Mouse (Mus musculus) lung, postnatal 0 days (tissue): ENCODE measurements around the gene Cdk18.

Experiments used
- CTCF ChIP-seq: IDR thresholded peaks from 2 replicates; pipeline ENCODE4 v1.5.1; 2016; ENCODE audit warnings: antibody characterized with exemption, mild to moderate bottlenecking
- EP300 ChIP-seq: IDR thresholded peaks from 2 replicates; pipeline ENCODE4 v1.6.1; 2016; ENCODE audit warnings: antibody characterized with exemption, mild to moderate bottlenecking, control low read depth

- TF ChIP-seq CTCF (no peak), EP300 (no peak)
Measured at GRCm38 (mm10) chr1:132099775-132100174, 39.7 kb downstream of the Cdk18 start.
